Comparison of ENCODE assay signal across 9 mouse cellular contexts in the genomic region with DNA sequence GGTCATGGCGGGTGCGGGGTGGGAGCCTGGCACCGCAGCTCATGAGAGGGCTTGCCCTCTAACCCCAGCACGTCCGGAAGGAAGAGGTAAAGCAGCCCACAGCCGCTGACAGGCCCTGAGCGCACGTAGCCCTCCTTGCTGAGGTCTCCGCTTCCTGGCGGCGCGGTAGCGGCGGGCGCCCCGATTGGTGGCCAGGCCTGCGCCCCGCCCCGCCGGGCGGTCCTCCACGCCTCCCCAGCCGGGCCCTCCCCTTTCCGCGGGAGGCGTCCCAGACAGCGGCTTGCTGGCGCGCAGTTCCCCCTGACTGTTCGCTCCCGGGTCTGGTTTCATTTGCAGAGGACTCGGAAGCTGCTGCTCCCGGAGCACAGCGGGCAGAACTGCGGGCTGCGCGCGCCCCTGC.
DNase-seq lines count a peak whose midpoint lies in the region; ATAC-seq lines count a peak whose summit lies in the region.
"Had no signal": no experiment of that assay in that cellular context is flagged by ENCODE, and none has a peak within 500 bp of the region (broad histone marks: within the 10 kb centered on the region; RNA-seq: fewer than 3 reads in every experiment).

No protein-coding gene starts in this region.

- H3K4me3 ChIP-seq in erythroblast, embryonic 14.5 days (replicated peaks): peak overlapping the region; percentile 49
- peak overlapping the region; percentile 62 for H3K4me3 ChIP-seq in forebrain, embryonic 15.5 days
- peak overlapping the region; percentile 63 for H3K4me3 ChIP-seq in liver, embryonic 16.5 days (ENCODE audit: low read depth, low read length)
- peak overlapping the region; percentile 62 for H3K4me3 ChIP-seq in neural tube, embryonic 13.5 days

- H3K27ac ChIP-seq in forebrain, embryonic 15.5 days (replicated peaks): peak overlapping the region; percentile 64
- H3K27ac ChIP-seq in liver, embryonic 16.5 days (ENCODE audit: low read length): no peak overlapping the region
- peak overlapping the region; percentile 80 for H3K27ac ChIP-seq in neural tube, embryonic 13.5 days (replicated peaks)

- H3K27me3 ChIP-seq in erythroblast, embryonic 14.5 days (ENCODE audit: control insufficient read depth): no peaks in the 10 kb centered on the region
- no peaks in the 10 kb centered on the region for H3K27me3 ChIP-seq in forebrain, embryonic 15.5 days
- H3K27me3 ChIP-seq in liver, embryonic 16.5 days (ENCODE audit: control insufficient read depth, insufficient read depth, low read depth, low read length): no peaks in the 10 kb centered on the region
- no peaks in the 10 kb centered on the region for H3K27me3 ChIP-seq in neural tube, embryonic 13.5 days
- H3K27me3 ChIP-seq: CH12.LX had no signal

- 2% methylated on average over 34 of the region's 38 CpGs for WGBS in forebrain, embryonic 15.5 days
- under 1% methylated on average over 37 of the region's 38 CpGs for WGBS in liver, embryonic 16.5 days (ENCODE audit: insufficient replicate concordance)
- under 1% methylated on average over 37 of the region's 38 CpGs for WGBS in neural tube, embryonic 13.5 days

- no peaks in the 10 kb centered on the region for H3K36me3 ChIP-seq in erythroblast, embryonic 14.5 days (ENCODE audit: control insufficient read depth)
- H3K36me3 ChIP-seq in forebrain, embryonic 15.5 days: no peaks in the 10 kb centered on the region
- no peaks in the 10 kb centered on the region for H3K36me3 ChIP-seq in liver, embryonic 16.5 days (ENCODE audit: control insufficient read depth, insufficient read depth)
- no peaks in the 10 kb centered on the region for H3K36me3 ChIP-seq in neural tube, embryonic 13.5 days

- no peak for ATAC-seq in erythroblast, adult 5-6 weeks (replicated peaks; ENCODE audit: low FRiP score, poor library complexity, severe bottlenecking)
- ATAC-seq in forebrain, embryonic 15.5 days (replicated peaks): peak; percentile 95
- ATAC-seq in liver, embryonic 16.5 days (ENCODE audit: low read depth): peak; percentile 88
- ATAC-seq in neural tube, embryonic 13.5 days (ENCODE audit: low read depth): peak; percentile 98

- peak; percentile 77 to 81 for DNase-seq in heart, postnatal 10 days
- DNase-seq in kidney, postnatal 25 days: peak; percentile 45 to 72
- DNase-seq in telencephalon, adult 2 months (ENCODE audit: low read depth, low spot score): peak; percentile 12

- no peaks in the 10 kb centered on the region for H3K9me3 ChIP-seq in erythroblast, embryonic 14.5 days (ENCODE audit: control insufficient read depth, low read length)
- peaks cover 3% of the 10 kb centered on the region; the same call in 1 of the 2 replicates for H3K9me3 ChIP-seq in forebrain, embryonic 15.5 days
- H3K9me3 ChIP-seq in liver, embryonic 16.5 days (replicated peaks; ENCODE audit: control insufficient read depth, low read length): no peaks in the 10 kb centered on the region
- peaks cover 6% of the 10 kb centered on the region; the same call in 1 of the 2 replicates for H3K9me3 ChIP-seq in neural tube, embryonic 13.5 days

- intact Hi-C loops in heart, postnatal 10 days (cut with DNase I): loop anchor here (5.0 kb wide), 1 partner anchor 758 kb away; no protein-coding TSS in a partner anchor

- peak overlapping the region; percentile 47 for H3K4me2 ChIP-seq in forebrain, embryonic 15.5 days (replicated peaks)
- H3K4me2 ChIP-seq in liver, embryonic 16.5 days (ENCODE audit: low read depth, low read length): peak overlapping the region; percentile 54
- H3K4me2 ChIP-seq in neural tube, embryonic 13.5 days: peak overlapping the region; percentile 59

- no peaks in the 10 kb centered on the region for H3K4me1 ChIP-seq in erythroblast, embryonic 14.5 days (ENCODE audit: control insufficient read depth)
- H3K4me1 ChIP-seq in forebrain, embryonic 15.5 days: no peaks in the 10 kb centered on the region
- no peaks in the 10 kb centered on the region for H3K4me1 ChIP-seq in liver, embryonic 16.5 days (ENCODE audit: control insufficient read depth, low read depth, low read length)
- no peaks in the 10 kb centered on the region for H3K4me1 ChIP-seq in neural tube, embryonic 13.5 days (replicated peaks)

- H3K9ac ChIP-seq in forebrain, embryonic 15.5 days (replicated peaks): peak overlapping the region; percentile 56
- peak overlapping the region; percentile 45 for H3K9ac ChIP-seq in liver, embryonic 16.5 days (ENCODE audit: low read depth, low read length)
- peak overlapping the region; percentile 73 for H3K9ac ChIP-seq in neural tube, embryonic 13.5 days

Comparison
In these comparisons a context has a peak if more than half of its experiments do, and no peak if none do; other contexts are left out.
1. DNase-seq: peak in every context shown above with its lines; median percentile 79 in heart, postnatal 10 days; 58 in kidney, postnatal 25 days; 12 in telencephalon, adult 2 months.